Mouse (Mus musculus): ENCODE results near the gene Amdhd2.
"Not testable (repeated sequence)": the region's sequence is repeated elsewhere in the genome, so short reads cannot be mapped to it uniquely, and the experiment has no call there.

Amdhd2 gene

DNA sequence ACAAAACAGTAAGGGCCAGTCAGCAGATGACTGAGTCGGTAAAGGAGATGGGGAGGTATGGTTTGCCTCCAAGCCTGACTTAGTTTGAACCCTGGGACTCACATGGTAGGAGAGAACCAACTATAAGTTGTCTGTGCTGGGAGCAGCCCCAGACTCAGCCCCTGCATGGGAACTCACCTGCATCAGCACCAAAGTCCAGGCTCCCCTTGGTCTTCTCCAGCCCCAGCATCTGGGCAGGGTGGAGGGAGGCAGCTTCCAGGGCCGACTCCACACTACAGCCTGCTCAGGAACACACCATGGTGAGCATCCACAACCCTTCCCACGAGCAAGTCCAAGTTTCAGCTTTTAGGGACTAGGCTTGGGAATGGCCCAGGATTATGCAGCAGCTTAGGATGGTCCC is 7.2 kb downstream of the Amdhd2 start:
- no peak for DNase-seq (ENCODE audit: low spot score in 2 of 2)

DNA sequence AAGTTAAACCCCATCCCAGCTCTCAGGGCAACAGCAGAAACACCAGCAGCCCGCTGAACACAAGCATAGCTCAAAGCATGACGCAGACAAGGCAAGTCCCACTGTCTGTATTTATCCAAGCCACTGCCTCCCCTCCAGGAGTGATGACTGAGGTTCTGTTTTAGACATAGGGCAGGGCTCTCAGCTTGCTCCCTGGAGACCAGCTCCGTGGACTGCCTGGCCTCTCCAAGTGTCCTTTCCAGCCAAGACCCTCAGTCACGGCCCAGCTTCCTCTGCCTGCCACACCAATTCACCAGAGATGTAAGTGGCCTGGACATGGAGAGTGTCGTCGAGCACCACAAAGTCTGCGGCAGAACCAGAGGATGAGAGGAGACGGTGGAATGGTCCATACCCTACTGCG is 7.8 kb downstream of the Amdhd2 start:
- DNase-seq (ENCODE audit: low spot score in 2 of 2), result no peak

DNA sequence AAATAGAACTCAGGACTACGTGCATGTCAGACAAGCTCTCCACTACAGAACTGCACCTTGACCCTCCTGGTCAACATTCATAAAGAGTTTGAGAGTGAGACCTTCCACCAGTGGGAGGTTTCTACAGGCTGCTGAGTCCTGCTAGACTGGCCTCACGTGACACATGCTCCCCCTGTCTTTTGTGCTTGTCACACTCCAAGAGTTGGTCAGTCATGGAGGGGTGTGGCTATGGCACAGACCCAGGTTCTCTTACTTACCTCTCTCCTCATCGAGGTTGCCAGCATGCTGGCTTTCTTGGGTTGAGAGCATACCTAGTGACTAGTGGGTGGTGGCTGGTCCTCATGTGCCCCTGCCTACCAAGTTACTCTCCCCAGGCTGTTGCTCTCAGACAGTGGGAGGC is 9.1 kb downstream of the Amdhd2 start:
- no peak for DNase-seq (ENCODE audit: low spot score in 2 of 2)

DNA sequence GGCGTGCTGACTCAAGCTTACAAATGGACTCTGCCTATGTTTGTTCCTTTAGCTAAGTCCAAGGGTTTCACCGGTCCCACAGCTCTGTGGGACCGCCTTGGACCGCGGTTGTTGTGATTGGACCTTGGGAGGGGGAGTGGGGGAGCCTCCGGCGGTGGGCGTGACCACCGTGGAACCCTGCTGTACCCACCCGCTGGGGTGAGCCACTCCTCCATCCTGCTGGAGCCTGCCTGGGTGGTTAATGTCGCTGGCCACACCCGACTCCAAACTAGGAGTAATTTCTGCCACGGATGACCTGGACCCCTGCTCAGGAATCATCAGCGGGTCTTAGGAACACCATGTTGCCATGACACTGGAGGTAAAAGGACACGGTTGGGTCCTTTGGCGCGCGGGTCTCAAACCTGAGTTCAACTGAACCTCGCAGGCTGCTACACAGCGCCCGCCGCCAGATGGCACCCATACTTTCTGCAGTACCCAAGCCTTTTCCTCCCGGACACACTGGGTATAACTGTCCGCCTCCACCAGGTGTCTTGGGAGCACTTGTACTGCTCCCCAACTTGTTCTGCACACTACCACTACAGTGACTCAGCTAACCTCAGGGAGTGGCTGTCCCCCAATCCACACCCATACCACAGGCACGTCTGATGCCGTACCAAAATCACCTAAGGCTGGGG is 11.5 kb downstream of the Amdhd2 start:
- DNase-seq (ENCODE audit: low spot score in 2 of 2), result peak; percentile 86

DNA sequence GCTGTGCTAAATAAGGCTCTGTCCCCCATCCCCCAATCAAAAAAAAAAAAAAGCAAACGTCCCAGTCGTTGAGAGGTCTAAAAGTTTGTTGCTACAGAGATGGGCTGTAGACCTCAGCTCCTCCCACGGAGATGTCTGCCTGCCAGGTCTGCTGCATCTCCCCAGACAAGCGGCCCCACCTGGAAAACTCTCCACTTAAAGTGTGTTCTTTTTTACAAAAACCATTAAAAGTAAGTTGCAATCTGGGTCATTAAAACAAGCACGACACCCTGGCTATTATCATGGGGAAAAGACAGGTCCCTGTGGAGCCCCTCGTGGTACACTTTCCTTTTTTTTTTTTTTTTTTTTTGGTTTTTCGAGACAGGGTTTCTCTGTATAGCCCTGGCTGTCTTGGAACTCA is 12.2 kb downstream of the Amdhd2 start:
- no peak for DNase-seq (ENCODE audit: low spot score in 2 of 2)

DNA sequence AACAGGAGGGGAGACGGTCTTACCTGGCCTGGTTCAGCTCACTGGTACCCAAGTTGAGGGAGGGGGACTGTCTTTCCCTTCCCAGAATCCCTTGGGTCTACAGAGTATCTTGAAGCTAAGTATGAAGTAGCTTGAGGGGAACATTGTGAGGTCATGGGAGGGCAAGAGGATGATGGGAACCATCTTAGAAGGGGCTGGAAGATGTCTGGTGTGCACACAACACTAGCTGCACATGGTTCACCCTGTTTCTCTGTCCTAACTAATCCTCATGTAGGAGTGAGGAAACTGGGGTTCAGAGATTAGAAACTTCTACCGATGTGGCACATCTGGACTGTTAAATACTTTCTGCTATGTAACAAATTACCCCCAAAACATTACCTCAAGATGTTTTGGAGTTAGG is 12.7 kb downstream of the Amdhd2 start, which contains the start of gene Pdpk1:
Pdpk1 (minus strand) TSS at position 101 of the 400 bp plus-strand sequence.
- no peak for DNase-seq (ENCODE audit: low spot score in 2 of 2)

DNA sequence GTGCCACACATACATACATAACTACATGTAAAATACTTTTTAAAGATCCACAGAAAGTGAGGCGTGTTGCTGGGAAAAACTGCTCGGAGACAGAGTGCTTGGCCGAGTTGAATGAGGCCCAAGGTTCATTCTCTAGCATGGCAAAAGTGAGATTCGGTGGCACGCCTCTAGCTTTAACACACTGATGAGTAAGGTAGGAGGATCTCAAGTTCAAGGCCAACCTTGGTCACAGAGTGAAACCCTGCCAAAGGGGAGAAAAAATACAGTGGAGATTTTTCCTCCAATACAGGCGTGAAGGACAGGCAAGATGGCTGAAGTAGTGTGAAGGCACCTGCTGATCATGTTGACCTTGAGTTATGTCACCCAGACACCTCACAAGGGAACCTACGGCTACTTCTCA is 14.1 kb downstream of the Amdhd2 start:
- no peak for DNase-seq (ENCODE audit: low spot score in 2 of 2)

DNA sequence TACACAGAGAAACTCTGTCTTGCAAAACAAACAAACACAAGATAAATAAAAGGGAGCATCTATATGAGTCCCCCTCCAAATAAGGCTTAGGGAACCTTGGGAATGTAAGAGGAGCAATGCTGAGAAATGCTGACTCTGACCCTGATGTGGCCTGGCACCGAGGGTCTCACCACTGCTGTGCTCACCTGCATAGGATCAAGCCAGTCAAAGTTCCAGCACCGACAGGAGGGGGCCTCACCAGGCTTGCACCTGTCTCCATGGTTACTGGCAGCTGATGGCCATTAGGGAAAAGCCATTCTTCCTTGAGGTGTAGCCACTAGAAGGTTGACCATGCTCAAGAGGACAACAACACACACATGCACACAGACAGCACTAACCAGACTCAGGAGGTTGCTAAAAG is 20.7 kb downstream of the Amdhd2 start:
- peak in 1 of 2 experiments; percentile 33 for DNase-seq (ENCODE audit: low spot score in 2 of 2)

DNA sequence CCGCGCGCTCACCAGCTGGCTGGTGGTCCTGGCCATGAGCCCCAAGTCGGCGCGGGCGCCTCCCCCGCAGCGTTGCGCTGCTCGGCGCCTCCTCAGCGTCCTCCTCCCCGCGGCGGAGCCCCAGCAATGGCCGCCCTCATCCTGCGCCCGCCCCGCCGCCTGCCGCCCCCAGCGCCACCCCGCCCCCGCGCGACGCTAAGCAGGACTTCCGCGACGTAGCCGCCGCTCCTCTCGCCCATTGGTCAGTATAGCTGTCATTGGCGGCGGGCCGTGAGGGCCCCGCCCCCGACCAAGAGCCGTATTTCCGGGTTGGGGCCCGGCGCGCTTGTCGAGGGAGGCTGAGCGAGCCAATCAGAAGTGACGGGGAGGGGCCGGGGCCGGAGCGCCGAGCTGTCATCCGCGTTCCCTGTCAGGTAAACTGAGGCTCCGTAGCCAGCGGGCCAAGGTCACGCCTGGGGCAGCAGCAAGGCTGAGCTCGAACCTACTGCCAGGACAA is 22.1 kb downstream of the Amdhd2 start:
- peak; percentile 98 for DNase-seq (ENCODE audit: low spot score in 2 of 2)

DNA sequence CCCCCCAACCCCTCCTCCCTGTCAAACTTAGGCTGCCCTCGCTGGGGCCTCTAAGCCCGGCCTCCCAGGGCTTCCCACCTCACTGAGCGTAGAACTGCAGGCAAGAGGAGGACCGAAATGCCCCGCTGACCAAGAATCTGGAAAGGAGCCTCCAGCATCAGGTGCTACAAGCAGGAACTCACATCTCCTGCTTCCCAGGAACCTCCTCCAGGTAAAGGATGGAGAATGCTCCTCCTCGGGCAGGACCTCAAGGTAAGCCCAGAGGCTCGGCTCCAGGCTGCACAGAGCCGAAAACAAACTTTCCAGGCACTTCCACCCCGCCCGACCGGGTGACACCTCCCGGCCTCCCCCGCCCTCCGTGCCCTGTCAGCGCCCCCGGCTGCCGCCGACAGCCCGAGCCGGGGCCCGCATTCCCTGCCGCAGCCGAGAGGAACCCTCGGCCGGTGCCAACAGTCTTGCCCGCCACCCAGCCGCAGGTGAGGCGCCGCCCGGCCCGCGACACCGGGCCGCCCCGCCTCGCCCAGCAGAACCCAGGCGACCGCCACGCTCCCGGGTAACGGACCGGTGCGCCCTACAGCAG is 22.6 kb downstream of the Amdhd2 start:
- DNase-seq (ENCODE audit: low spot score in 2 of 2), result peak; percentile 49 to 50

DNA sequence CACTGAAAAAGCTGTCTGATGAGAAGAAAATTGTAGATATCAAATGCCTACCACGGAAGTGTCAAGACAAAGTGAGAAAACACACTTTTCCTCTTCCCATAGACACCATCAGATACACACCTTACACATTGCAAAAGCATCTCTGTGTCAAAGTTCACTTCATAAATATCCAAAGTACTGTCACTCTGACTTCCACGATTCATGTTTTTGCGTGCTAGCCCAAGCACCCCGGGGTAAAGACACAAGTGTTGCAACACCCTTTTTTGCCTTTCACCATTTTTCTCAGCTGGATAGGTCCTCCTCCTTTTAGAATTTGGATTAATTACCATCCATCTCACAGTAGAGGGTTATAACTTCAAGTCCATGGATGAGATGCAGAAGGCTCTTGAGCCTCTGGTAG is 23.6 kb downstream of the Amdhd2 start:
- no peak for DNase-seq (ENCODE audit: low spot score in 2 of 2)

DNA sequence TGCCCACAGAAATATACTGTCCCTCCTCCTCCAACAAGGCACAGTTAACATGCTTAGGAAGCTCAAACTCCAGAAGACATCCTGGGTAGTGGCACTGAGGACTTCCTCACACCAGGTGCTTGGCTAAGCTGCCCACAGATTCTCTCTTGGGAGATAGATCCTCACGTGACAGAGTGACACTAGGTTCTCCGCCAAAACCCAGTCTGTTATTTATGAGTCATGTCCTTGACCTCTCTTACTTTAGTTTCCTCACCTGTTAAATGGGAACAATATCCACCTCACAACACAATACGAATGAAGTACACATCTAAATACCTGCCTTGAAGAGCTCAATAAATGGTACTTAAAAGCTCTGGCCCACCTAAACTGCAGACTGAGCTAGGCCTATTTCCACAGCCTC is 24.3 kb downstream of the Amdhd2 start:
- DNase-seq (ENCODE audit: low spot score in 2 of 2), result peak in 1 of 2 experiments; percentile 24

DNA sequence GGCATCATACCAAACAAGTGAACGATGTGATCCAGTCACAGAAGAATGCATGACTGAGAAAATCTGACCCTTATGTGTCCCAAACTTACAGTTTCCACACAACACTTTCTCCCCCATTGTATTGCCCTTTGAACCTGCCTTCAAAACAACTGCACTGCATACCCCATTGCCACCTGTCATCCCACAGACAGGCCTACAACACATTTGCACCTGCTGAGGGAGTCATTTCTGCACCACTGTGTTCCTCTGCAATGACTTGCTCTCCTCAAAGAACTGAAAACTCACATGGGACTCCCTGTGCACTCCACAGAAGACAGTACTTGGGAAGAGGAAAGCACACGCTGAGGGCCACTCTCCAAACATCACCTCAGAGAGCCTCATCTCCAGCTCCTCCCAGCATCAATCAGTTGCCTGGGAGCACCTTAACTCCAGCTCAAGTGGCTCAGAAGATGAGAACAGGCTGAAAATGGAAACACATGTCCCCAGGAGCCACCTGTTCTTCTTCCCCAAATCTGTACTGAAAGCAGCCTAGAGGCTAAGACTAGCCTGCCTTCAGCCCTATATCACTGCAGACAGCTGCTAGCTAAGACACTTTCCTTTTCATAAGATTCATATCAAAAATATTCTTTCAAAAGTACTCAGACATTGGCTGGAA is 26.2 kb downstream of the Amdhd2 start:
- peak in 1 of 2 experiments; percentile 20 for DNase-seq (ENCODE audit: low spot score in 2 of 2)

DNA sequence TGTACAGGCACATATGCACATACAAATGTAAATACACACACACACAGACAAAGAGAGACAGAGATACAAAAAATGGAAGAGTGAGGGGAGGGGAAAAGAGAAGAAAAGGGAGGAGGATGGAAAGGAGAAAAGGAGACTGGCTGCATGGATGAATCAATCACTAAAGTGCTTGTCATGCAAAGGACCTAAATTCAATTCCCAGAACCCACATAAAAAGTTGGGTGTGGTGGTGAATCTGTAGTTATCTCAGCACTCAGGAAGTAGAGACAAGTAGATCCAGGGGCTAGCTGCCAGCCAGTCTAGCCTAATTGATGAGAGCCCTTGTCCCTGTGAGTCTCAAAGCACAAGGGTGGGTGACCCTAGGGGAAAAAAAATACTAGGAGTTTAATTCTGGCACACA is 29.5 kb downstream of the Amdhd2 start:
- no peak for DNase-seq (ENCODE audit: low spot score in 2 of 2)

DNA sequence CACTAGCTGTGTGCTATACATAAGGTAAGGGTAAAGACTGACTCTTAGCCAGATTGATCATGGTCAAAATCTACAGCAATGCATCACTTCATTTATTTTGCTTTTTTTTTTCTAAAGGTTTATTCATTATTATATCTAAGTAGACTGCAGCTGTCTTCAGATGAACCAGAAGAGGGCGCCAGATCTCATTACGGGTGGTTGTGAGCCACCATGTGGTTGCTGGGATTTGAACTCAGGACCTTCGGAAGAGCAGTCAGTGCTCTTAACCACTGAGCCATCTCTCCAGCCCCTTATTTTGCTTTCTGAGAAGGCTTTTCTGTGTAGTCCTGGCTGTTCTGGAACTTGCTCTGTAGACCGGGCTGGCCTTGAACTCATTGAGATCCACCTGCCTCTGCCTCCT is 30.6 kb downstream of the Amdhd2 start:
- not testable (repeated sequence) for DNase-seq (ENCODE audit: low spot score in 2 of 2)

DNA sequence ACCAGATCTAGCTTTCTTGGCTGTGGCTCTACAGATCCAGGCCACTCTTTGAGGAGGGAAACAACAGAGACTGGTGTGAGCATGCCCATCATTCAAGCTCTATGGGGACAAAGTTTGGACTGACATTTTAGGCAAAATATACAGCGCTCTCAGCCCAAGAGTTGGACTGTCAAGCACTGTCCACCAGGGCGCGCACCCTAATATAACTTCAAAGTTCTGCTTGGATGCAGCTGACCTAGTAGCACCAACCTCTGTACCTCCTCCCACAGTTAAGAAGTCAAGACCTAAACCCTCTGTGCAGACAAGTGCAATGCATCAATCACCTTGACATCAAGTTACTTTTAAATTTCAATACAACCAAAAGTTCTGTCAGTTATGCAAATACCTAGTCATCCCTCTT is 32.0 kb downstream of the Amdhd2 start:
- DNase-seq (ENCODE audit: low spot score in 2 of 2), result no peak

DNA sequence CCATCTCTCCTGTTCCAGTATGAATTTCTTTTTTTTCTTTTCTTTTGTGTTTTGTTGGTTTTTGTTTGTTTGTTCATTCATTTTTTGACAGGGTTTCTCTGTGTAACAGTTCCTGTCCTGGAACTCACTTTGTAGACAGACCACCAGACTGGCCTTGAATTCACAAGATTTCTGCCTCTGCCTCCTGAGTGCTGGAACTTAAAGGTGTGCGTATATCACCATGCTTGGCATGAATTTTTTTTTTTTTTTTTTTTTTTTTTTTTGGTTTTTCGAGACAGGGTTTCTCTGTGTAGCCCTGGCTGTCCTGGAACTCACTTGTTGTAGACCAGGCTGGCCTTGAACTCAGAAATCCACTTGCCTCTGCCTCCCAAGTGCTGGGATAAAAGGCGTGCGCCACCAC is 34.3 kb downstream of the Amdhd2 start:
- DNase-seq (ENCODE audit: low spot score in 2 of 2), result not testable (repeated sequence)

DNA sequence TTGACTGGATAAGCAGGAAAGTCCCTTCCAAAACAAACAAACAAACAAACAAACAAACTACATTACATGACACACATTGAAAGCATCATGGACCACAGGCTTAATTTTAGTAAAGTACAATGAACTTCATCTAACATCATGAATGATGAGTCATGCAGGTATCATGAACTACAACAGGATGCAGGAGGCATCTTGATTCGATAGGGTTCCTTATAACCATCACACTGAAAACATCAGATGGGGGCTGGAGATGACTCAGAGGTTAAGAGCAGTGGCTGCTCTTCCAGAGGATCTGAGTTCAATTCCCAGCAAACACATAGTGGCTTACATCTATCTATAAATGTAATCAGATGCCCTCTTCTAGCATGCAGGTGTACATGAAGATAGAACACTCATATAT is 36.0 kb downstream of the Amdhd2 start:
- DNase-seq (ENCODE audit: low spot score in 2 of 2), result no peak

DNA sequence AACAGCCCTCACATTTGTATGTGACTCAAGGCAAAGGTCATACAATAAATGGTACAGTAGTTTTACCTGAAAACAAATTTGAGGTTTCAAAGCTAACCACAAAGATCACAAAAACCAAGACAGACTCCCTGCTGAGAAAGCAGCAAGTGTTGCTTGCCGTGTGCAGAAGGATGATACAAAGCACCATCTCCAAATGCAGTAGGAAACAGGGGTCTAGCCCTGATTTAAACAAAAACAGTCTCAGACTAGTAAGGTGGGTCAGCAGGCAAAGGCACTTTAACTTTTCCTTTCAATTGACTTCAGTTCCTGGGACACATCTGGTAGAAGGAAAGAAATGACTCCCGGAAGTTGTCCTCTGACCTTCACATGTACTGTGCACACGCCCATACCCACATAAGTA is 36.8 kb downstream of the Amdhd2 start:
- DNase-seq (ENCODE audit: low spot score in 2 of 2), result no peak

DNA sequence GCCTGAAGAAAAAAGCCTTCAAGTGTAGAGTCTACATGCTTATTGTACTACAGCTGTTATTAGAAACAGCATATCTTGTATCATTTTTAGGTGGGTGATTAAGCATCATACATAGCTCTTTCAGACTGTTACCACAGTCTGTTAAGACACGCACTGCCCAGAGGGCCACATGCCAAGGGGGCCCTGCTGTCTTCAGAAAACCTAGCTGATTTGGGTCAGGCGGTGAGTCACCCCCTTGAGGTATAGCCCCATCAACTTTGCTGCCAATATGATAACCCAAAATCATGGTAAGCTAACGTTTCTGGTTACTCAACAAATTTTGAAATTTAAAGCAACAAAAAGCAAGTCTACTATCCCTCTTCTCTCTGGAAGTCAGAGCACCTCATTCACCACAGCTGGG is 44.1 kb downstream of the Amdhd2 start:
- no peak for DNase-seq (ENCODE audit: low spot score in 2 of 2)

DNA sequence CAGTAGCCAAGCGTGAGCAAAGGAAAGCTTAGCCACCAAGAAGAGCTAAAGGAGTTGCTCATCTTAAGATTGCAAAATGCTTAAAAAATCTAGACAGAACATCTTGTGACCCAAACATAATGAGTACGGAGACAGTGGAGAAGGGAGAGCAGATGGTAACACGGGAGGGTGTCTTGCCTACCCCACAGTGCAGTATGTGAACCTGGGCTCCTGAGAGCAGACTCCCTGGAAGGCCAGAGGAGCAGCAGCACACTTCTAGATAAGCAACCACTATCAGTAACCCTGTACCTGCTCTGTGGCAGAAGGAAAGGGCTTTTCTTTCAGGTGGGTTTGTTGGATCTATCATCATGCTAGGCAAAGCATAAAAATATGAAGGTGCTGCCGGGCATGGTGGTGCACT is 50.5 kb downstream of the Amdhd2 start:
- no peak for DNase-seq (ENCODE audit: low spot score in 2 of 2)

DNA sequence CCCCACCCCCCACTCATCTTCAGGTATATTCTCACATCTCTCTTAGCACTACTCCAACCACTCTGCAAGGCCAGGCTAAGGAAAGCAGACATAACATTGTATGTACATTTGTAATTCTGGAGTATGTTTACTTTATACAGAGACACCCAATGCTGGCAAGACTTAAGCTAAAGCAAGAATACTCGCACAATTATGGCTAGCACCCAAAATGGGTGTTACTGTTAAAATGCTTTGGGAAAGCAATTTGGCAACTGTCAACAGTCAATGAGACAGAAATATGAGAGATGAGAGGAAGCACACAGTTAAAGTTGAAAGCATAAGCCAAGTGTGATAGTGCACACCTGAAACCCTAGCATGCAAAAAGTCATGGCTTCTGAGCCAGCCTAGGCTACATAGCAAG is 52.3 kb downstream of the Amdhd2 start:
- DNase-seq (ENCODE audit: low spot score in 2 of 2), result no peak

DNA sequence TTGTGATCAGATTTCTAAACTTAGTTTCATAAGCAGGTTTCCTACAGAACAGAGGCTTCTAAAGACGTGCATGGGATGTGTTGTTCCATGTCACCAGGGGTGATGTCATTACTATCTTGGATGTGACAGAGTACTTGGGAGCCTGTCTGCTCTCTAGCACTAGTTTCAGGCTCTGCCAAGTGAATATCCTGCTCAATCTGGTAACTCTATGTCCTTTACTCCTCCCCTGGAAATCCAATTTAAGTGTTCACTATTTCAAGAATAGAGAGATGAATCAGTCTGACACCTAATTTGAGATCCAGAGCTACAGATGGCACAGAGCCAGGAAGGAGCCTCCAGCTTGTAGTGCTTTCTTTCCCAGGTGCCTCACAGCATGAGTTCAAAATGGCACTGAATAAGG is 54.7 kb downstream of the Amdhd2 start:
- peak; percentile 54 to 62 for DNase-seq (ENCODE audit: low spot score in 2 of 2)
